Mouse (Mus musculus): ENCODE measurements around the gene Ptprs.

DNA sequence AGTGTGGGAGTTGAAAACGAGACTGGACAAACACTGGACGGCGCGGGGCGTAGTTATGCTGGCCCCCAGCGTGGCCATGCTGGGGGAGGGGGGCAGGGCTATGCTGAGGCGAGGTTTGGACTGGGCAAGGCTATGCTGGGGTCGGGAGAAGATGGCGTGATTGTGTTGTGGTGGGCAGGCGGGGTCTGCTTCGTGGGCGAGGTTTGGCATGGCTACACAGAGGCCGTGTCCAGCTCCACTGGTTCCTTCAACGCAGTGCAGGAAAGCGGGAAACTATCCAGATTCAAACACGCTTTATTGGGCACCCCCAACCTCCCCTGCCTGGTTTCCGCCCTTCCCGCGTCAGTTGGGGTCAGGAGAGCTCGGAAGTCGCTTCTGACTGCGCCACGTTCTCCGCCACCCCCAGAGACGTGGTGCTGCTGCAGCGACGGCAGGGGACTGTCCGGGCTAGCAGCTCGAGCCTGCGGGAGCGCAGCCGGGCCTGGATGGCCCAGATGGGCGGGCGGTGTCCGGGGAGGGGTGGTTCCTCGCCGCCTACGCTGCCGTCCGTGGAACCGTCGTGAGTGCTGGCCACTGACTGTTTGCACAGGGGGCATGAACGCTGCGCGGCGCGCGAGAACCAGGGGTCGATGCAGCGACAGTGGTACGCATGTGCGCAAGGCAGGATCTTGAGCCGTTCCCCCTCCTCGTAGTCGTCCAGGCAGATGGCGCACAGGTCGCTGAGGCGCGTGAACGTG is 34.9 kb upstream of the Ptprs start:
- TF ChIP-seq CTCF (IDR thresholded peaks at IDR 0.05; ENCODE audit: low read depth) (no peak), EP300 (optimal IDR thresholded peaks at IDR 0.05) (no peak)
